Mouse (Mus musculus) liver, embryonic 14.5 days (tissue): ENCODE data around the gene Samd4. TPM values are rescaled to one million over a fixed set of nuclear protein-coding genes. Genes with fewer than 3 reads are reported as not detected.

Experiments used
- ATAC-seq: fragments of 200-750 bp; cut with Nextera tagmentation; 2 replicates; pipeline ENCODE4 v1.8.0; 2017; ENCODE audit warnings: moderate number of reproducible peaks, mild to moderate bottlenecking, moderate library complexity; ENCODE audit not compliant: insufficient read depth
- DNase-seq, 3 experiments: peaks; one replicate each; pipeline ENCODE4 v3.0.0-alpha.2; 2012 to 2013; ENCODE audit warnings: low read depth in 3 of 3, low spot score in 3 of 3
- H3K27ac ChIP-seq: fragments of 300-500 bp; sonication (generic); 2 replicates; pipeline ENCODE4 v1.5.1; 2014; ENCODE audit warnings: moderate library complexity, mild to moderate bottlenecking, control low read depth, inconsistent platforms
- H3K27me3 ChIP-seq: fragments of 300-500 bp; sonication (generic); 2 replicates; pipeline ENCODE4 v1.6.1; 2014; ENCODE audit warnings: mild to moderate bottlenecking, low read length, moderate library complexity; ENCODE audit not compliant: control insufficient read depth, insufficient read depth
- H3K36me3 ChIP-seq: fragments of 300-500 bp; sonication (generic); replicated peaks from 2 replicates; pipeline ENCODE4 v1.6.1; 2014; ENCODE audit warnings: low read depth; ENCODE audit not compliant: control insufficient read depth, insufficient read depth
- H3K4me1 ChIP-seq, 2 experiments: fragments of 200-500 bp in 1 of 2; fragments of 300-500 bp in 1 of 2; sonication (generic) in 1 of 2; replicated peaks; 2 replicates each; pipeline ENCODE4 v1.6.1; 2012 to 2014; ENCODE audit warnings: antibody characterized with exemption in 1 of 2, inconsistent platforms in 1 of 2, low read length in 1 of 2; ENCODE audit not compliant: control insufficient read depth in 2 of 2, insufficient read depth in 2 of 2
- H3K4me2 ChIP-seq: fragments of 300-500 bp; sonication (generic); 2 replicates; pipeline ENCODE4 v1.6.1; 2014; ENCODE audit warnings: low read depth, mild to moderate bottlenecking, control low read depth, moderate library complexity
- H3K4me3 ChIP-seq, 2 experiments: fragments of 200-500 bp in 1 of 2; fragments of 300-500 bp in 1 of 2; sonication (generic) in 1 of 2; 2 replicates each; pipeline ENCODE4 v1.5.1; 2012 to 2014; ENCODE audit warnings: low read depth in 2 of 2, low read length in 2 of 2, mild to moderate bottlenecking in 2 of 2, control low read depth in 1 of 2, inconsistent platforms in 1 of 2, moderate library complexity in 1 of 2; ENCODE audit not compliant: insufficient read depth in 1 of 2
- H3K9ac ChIP-seq: fragments of 300-500 bp; sonication (generic); replicated peaks from 2 replicates; pipeline ENCODE4 v1.6.1; 2014; ENCODE audit warnings: mild to moderate bottlenecking, control low read depth, moderate library complexity
- H3K9me3 ChIP-seq: fragments of 300-500 bp; sonication (generic); 2 replicates; pipeline ENCODE4 v1.6.1; 2016; ENCODE audit warnings: low read length, mixed read lengths; ENCODE audit not compliant: control insufficient read depth
- CTCF ChIP-seq: IDR thresholded peaks from 2 replicates; pipeline ENCODE4 v1.5.1; 2016; ENCODE audit warnings: antibody characterized with exemption, low read depth, control low read depth
- EP300 ChIP-seq: IDR thresholded peaks from 2 replicates; pipeline ENCODE4 v1.6.1; 2016; ENCODE audit warnings: antibody characterized with exemption, low read depth
- WGBS: fragments of 180-500 bp; shearing (Covaris S2); extraction: QIAGEN DNeasy Blood & Tissue Kit; methylation state at CpG from one replicate; pipeline ENCODE4 v1.1.7; 2014; ENCODE audit not compliant: insufficient replicate concordance; 5-methylcytosine and 5-hydroxymethylcytosine counted together
- microRNA-seq: library from miRNA; unstranded; fragments of <30 nt; microRNA quantifications from one replicate; pipeline ENCODE4, GENCODE M21; 2016
- polyA plus RNA-seq, 2 experiments: library from polyadenylated mRNA; depleted of rRNA in 1 of 2; stranded (reverse) in 1 of 2; unstranded in 1 of 2; fragments of >200 nt; fragmentation: Nextera tagmentation in 1 of 2; extraction: Ambion mirVana in 1 of 2; gene quantifications; 2 replicates each; pipeline versions ENCODE4 v1.2.1 to v1.2.3; 2012 to 2014

Samd4 gene
- polyA plus RNA-seq, 2 experiments: 0.19 to 0.39 TPM

DNA sequence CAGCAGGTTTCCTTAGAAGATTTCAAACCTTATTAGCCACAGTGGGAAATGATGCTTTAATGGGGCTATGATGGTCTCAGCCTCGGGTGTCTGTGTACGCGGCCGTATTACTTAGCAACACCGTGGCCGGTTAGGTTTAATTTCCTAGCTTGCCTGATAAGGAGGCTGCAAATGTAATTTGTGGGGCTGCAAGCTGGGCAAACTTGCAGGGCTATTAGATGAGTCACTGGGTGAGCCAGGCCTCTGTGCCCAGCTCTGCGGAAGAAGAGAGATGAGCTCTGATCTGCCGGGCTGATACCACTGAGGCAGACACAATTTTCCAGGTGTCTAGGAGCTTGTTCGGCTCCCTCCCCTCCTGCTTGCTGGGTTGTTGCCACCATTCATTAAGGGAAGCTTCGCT is 251.3 kb downstream of the Samd4 start:
- WGBS: 67% methylated on average over 10 of the region's 10 CpGs
- Histone ChIP-seq H3K27me3 (no peaks in the 10 kb centered on the region), H3K9me3 (no peaks in the 10 kb centered on the region), H3K36me3 (no peaks in the 10 kb centered on the region), H3K9ac (no peak overlapping the region), H3K4me1 (no peaks in the 10 kb centered on the region), H3K4me2 (no peak overlapping the region), H3K4me3 (no peak overlapping the region), H3K27ac (no peak overlapping the region)
- DNase-seq (no peak), ATAC-seq (no peak)
- TF ChIP-seq CTCF (no peak), EP300 (no peak)

GRCm38 (mm10) chr14:47136637-47137036 is 254.0 kb downstream of the Samd4 start:
- Histone ChIP-seq H3K4me1 (no peaks in the 10 kb centered on the region), H3K4me3 (no peak overlapping the region), H3K9ac (no peak overlapping the region), H3K27me3 (no peaks in the 10 kb centered on the region), H3K36me3 (no peaks in the 10 kb centered on the region), H3K9me3 (no peaks in the 10 kb centered on the region), H3K27ac (no peak overlapping the region), H3K4me2 (no peak overlapping the region)
- WGBS: 57% methylated on average over 5 of the region's 5 CpGs
- TF ChIP-seq EP300: no peak
- TF ChIP-seq CTCF: no peak
- DNase-seq (no peak), ATAC-seq (no peak)

GRCm38 (mm10) chr14:47138853-47139252 is 256.2 kb downstream of the Samd4 start:
- Histone ChIP-seq H3K27ac (no peak overlapping the region), H3K4me1 (no peaks in the 10 kb centered on the region), H3K27me3 (no peaks in the 10 kb centered on the region), H3K9ac (no peak overlapping the region), H3K4me3 (no peak overlapping the region), H3K36me3 (no peaks in the 10 kb centered on the region), H3K4me2 (no peak overlapping the region), H3K9me3 (no peaks in the 10 kb centered on the region)
- TF ChIP-seq EP300 (no peak), CTCF (no peak)
- ATAC-seq: no peak
- no peak for DNase-seq
- 13% methylated on average over 3 of the region's 3 CpGs for WGBS

DNA sequence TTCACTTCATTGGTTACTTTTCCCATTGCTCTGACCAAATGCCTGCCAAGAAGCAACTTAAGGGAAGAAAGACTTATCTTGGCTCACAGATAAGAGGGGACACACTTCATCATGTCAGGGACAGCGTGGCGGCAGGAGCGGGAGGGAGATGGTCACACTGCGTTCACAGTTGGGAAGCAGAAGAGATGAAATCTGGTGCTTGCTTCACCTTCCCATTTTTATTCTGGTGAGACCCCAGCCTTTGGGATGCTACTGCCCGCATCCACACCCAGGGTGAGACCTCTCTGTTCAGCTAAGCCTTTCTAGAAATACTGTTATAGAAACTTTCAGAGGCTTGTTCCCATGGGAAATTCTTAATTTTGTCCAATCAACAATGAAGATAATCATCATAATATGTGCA is 261.7 kb downstream of the Samd4 start:
- no peak for TF ChIP-seq CTCF
- TF ChIP-seq EP300: no peak
- Histone ChIP-seq H3K9me3 (no peaks in the 10 kb centered on the region), H3K4me2 (no peak overlapping the region), H3K9ac (no peak overlapping the region), H3K27me3 (no peaks in the 10 kb centered on the region), H3K4me3 (no peak overlapping the region), H3K27ac (no peak overlapping the region), H3K4me1 (no peaks in the 10 kb centered on the region), H3K36me3 (no peaks in the 10 kb centered on the region)
- ATAC-seq (no peak), DNase-seq (no peak)
- WGBS: 80% methylated on average over 5 of the region's 5 CpGs

DNA sequence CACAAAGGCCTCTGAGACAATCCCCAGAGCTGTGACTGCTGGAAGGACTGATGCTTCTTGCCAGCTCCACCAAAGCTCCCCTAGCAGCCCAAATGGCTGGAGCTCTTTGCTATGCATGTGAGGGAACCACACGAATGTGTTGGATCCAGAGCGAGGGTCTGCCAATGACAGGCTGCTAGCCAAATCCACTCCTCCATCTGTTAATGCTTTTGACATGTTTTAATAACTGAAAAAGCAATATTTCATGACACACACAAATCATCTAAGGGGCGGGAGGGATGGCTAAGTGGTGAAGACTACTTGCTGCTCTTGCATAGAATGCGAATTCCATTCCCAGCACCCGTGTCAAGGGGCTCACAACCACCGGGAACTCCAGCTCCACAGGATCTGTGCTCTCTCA is 268.7 kb downstream of the Samd4 start:
- 68% methylated on average over 6 of the region's 6 CpGs for WGBS
- no peaks in the 10 kb centered on the region for H3K36me3 ChIP-seq
- no peak for TF ChIP-seq EP300
- no peak for TF ChIP-seq CTCF
- ATAC-seq: no peak
- no peak overlapping the region for H3K4me3 ChIP-seq
- H3K4me2 ChIP-seq: no peak overlapping the region
- H3K4me1 ChIP-seq: no peaks in the 10 kb centered on the region
- H3K9ac ChIP-seq: no peak overlapping the region
- H3K27me3 ChIP-seq: no peaks in the 10 kb centered on the region
- no peaks in the 10 kb centered on the region for H3K9me3 ChIP-seq
- no peak overlapping the region for H3K27ac ChIP-seq
- no peak for DNase-seq

- Histone ChIP-seq H3K9ac (no peak overlapping the region), H3K27me3 (no peaks in the 10 kb centered on the region), H3K27ac (no peak overlapping the region), H3K4me3 (no peak overlapping the region), H3K9me3 (no peaks in the 10 kb centered on the region), H3K4me1 (no peaks in the 10 kb centered on the region), H3K36me3 (no peaks in the 10 kb centered on the region), H3K4me2 (no peak overlapping the region)
- 67% methylated on average over 3 of the region's 3 CpGs for WGBS
- ATAC-seq (no peak), DNase-seq (no peak)
- TF ChIP-seq EP300 (no peak), CTCF (no peak)
These were observed 271.6 kb downstream of the Samd4 start for GRCm38 (mm10) chr14:47154303-47154702.

Small RNA genes within 50 kb of the gene (microRNA-seq; reads per million reads assigned to microRNA genes)
- gene Mir378c: 1.3 reads per million

Other genes with a start within 250 kb of the Samd4 start
- gene Cdkn3, start 122.3 kb upstream of the Samd4 start, polyA plus RNA-seq (2012; rRNA removed): 28.8 and 41.1 TPM in 2 replicates
- gene Cdkn3, start 122.3 kb upstream of the Samd4 start, polyA plus RNA-seq (2014; fragmentation: Nextera tagmentation; extraction: Ambion mirVana): 128 and 135 TPM in 2 replicates
- gene Cnih1, start 94.4 kb upstream of the Samd4 start, polyA plus RNA-seq (2012; rRNA removed): 33.8 and 39.3 TPM in 2 replicates
- gene Cnih1, start 94.4 kb upstream of the Samd4 start, polyA plus RNA-seq (2014; fragmentation: Nextera tagmentation; extraction: Ambion mirVana): 84.0 and 87.1 TPM in 2 replicates
- 9.3 and 13.8 TPM in 2 replicates for gene Gmfb, start 60.6 kb upstream of the Samd4 start, polyA plus RNA-seq (2012; rRNA removed)
- gene Gmfb, start 60.6 kb upstream of the Samd4 start, polyA plus RNA-seq (2014; fragmentation: Nextera tagmentation; extraction: Ambion mirVana): 33.9 and 34.5 TPM in 2 replicates
- gene Cgrrf1, start 50.7 kb upstream of the Samd4 start, polyA plus RNA-seq (2012; rRNA removed): 6.2 and 9.7 TPM in 2 replicates
- gene Cgrrf1, start 50.7 kb upstream of the Samd4 start, polyA plus RNA-seq (2014; fragmentation: Nextera tagmentation; extraction: Ambion mirVana): 19.7 and 24.1 TPM in 2 replicates